Mouse (Mus musculus) frontal cortex, adult (tissue): ENCODE results near the gene Wdr48.

Source experiments
- ATAC-seq: cut with Nextera tagmentation; 2 replicates; pipeline ENCODE4 v1.9.2; 2017; ENCODE audit warnings: mild to moderate bottlenecking, moderate library complexity, mixed read lengths; ENCODE audit not compliant: low TSS enrichment

The Wdr48 gene

GRCm38 (mm10) chr9:119894339-119895009 is at the start of gene Wdr48:
Gene Wdr48, plus strand, starts transcription at chr9:119894878.
- ATAC-seq = peak; percentile 96

DNA sequence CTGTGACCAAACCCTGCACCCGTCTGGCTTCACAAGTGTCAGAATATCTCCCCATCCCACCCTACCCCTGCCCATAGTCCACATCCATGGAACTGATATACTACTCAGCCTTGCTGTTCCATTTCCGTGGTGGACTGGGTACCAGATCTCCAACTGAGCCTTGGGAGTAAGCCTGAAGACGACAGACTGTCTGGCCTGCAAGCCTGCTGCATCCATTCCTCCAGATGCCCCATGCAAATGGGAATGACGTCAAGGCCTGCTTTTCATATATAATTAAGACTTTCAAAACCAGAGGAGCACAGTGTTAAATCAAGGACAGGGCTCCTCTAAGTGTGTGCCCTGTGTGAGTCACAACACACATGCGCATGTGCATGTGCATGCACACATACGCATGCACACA is 47.5 kb upstream of the Wdr48 start:
- no peak for ATAC-seq

DNA sequence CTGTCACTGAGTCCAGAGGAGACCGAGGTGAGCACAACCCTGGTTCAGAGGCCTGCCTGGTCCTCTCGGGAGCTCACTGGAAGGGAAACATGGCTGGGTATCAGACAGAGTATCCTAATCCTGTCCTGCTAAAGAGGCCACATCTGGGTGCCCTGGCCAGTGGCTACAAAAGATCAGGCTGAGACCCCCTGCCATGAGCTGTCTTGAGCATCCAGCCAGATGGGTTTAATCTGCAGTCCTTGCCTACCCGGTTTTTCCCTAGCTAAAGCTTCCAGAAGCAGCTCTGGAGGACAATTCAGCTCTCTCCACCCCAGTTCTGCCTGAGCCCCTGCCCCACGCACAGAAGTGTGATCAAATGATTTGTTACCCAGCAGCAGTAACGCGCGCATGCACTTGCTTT is 46.0 kb upstream of the Wdr48 start:
- no peak for ATAC-seq

DNA sequence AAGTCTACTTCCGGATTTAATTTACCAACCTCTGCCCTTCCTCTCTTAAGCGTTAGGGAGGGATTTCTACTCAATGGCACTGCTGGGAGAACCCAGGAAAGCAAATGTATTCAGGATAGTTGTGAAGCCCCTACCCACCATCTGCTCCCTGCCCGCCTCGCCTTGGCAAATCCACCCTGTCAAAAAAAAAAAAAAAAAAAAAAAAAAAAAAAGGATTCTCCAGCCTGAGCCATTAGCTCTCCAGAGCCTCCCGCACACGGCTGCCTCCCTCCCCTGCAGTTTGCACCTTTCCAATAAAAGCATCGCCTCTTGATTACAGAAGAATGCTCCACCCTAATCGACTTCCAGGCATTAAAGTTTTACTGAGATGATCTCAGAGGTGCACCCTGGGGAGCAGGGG is 45.5 kb upstream of the Wdr48 start:
- ATAC-seq = no peak

GRCm38 (mm10) chr9:119852347-119853030 is 42.2 kb upstream of the Wdr48 start:
- ATAC-seq = no peak

DNA sequence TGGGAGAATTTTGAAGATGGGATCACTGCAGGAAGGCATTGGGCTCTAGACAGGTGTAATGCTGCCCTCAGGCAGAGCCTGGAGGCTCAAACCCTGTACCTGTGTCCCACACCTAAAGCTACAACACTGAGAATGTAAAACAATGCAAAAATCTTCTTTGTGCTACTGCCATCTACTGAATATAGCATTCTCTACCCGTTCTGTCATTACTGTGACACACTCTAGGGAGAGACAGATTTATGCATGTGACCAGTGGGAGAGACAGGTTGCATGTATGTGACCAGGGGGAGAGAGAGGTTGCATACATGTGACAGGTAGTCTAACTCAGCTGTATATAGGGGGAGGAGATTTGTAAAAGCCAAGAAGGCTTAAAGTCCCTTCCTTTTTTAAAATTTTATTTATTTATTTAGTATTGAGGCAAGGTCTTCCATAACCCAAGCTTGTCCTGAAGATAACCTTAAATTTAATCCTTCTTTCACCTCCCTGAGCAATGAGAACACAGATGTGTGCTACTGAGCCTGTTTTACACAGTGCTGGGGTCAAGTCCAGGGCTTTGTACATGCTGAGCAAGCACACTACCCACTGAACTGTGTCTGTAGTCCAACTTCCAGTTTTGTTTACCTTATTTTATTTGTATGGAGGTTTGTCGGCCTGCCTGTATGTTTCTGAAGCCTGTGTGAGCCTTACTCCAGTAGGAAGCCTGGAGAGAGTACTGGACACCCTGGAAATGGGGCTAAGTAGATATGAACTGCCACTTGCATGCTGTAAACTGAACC is 41.4 kb upstream of the Wdr48 start:
- ATAC-seq = no peak

DNA sequence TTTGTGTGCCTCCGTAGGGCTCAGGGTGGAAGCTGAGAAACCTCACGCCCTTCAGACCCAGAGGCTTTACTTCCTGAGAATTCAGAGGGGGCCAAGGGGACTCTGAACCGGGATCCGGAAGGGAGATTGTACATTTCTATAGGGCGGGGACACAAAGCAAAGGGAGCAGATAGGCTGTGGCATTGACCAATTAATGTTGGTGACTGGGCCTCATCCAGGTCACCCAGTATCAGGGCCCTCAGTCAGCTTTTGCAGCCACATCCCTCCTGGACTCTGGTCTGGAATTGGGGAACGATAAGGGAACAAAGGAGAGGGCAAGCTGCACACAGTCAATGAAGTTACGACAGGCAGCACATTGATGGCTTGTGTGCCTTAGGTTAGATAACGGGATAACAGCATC is 40.5 kb upstream of the Wdr48 start:
- no peak for ATAC-seq

GRCm38 (mm10) chr9:119887144-119887901 is 7.4 kb upstream of the Wdr48 start:
- ATAC-seq = peak; percentile 64; the same call in 1 of the 2 replicates

- no peak for ATAC-seq
These were observed 5.8 kb upstream of the Wdr48 start for GRCm38 (mm10) chr9:119888843-119889246.

- no peak for ATAC-seq
These were observed 5.2 kb upstream of the Wdr48 start for GRCm38 (mm10) chr9:119889446-119889845.

DNA sequence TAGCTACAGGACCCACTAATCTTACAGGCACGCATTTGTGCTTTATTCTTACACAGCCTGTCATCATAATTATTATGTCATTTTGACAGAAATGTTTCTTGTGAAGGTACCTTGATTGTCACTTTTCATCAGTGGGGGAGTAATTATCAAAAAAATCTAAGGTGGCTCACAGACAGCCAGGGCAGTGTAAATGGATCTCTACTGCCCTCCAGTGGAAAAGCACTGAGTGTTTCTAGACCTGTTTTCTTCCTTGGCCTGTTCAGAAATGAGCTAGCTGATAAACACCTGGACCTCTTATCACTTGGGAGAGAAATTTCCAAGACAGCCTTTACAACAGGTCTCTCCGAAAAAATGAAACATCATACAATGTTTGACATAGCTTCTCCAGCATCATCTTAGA is 4.0 kb upstream of the Wdr48 start:
- no peak for ATAC-seq

DNA sequence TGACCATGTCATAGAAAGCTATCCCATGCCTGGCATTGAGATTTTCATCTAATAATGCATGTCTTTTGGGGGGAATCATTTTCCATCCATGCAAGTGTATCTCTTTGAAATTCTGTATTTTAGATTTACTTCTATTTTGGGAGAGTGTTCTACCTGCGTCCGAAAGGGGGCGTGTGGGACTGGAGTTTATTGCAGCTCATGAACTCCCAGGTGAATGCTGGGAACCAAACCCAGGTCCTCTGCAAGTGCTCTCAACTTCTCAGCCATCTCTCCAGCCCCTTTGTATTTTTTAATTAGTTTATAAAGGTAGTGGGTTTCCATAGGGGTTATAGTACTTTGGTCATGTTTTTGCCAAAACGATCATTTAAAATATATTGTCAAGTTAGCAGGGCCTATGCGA is 797 bp upstream of the Wdr48 start:
- no peak for ATAC-seq

DNA sequence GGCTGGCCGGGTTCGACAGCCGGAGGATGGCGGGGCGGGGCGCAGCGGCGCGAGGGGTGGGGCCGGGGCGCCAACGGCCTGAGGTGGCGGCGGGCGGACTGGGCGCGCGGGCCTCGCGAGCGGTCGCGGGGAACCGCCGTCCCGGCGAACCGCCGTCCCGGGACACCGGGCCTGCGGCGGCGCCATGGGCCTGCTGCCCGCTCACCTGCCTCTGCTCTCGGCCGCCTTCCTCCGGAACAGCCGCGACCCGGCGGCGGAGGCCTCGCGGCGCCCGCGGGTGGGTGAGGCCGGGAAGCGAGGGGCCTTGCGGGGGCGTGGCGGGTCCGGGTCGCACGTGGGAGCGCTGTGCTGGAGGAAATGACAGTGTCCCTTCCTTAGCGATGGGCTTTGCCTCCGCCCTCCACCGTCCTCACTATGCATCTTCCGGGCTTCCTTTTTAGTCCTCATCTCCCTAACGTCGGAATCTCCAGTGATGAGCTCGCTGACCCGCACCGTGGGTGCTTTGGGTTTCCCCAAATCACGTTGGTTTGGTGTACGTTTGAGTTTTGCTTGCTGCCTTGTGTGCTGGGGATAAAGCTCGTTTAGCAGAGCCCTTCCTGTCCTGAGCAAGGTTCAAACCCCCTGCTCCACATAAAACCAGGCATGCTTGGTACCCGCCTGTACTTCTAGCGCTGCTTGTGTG is 503 bp downstream of the Wdr48 start:
- peak; percentile 29 for ATAC-seq

- no peak for ATAC-seq
These were observed 4.8 kb downstream of the Wdr48 start for GRCm38 (mm10) chr9:119899446-119899845.

GRCm38 (mm10) chr9:119902410-119903151 is 7.9 kb downstream of the Wdr48 start:
- peak; percentile 86 for ATAC-seq

DNA sequence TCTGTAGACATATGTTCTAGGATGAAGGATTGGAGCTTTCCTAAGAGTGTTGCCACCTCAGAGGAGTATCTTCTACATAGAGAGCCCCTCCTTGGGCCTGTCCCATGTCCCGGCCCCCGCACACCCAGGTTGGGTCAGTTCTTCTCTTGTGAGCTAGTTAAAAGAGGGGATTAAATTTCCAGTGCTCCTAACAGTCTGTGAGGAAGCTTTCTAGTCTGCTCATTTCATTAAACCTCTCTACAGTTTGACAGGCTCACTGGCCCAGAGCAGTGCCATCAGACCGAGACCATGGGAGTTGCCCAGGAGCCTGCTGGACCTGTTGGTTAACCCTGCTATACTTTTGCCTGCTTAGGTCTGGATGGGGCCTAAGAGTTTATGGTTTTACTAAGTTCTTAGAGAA is 14.0 kb downstream of the Wdr48 start:
- ATAC-seq = no peak

GRCm38 (mm10) chr9:119909931-119910330 is 15.3 kb downstream of the Wdr48 start:
- peak; percentile 70 for ATAC-seq

- no peak for ATAC-seq
These were observed 18.6 kb downstream of the Wdr48 start for GRCm38 (mm10) chr9:119913087-119913838.

DNA sequence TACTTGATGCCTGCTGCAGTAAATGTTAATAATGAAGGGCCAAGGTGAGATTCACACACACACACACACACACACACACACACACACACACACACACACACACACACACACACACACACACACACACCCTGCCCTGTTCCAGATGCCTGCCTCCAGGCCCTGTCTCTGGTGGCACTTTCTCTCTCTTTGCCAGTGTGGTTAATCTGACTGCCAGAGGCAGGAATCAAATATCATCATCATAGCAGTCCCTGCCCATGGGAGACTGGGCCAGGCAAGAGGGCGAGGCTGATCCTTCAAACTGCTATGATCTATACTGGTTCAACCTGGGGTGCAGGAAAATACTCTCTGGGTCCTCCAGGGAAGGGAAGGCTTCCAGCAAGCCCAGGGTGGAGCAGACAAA is 25.2 kb downstream of the Wdr48 start:
- ATAC-seq = no peak

GRCm38 (mm10) chr9:119923462-119923861 is 28.8 kb downstream of the Wdr48 start:
- ATAC-seq = no peak
